Mouse (Mus musculus) right cerebral cortex, postnatal 25 days (tissue): ENCODE measurements around the gene Trim69.
"Not testable (repeated sequence)": the region's sequence is repeated elsewhere in the genome, so short reads cannot be mapped to it uniquely, and the experiment has no call there.

Source experiments
- DNase-seq: peaks from one replicate; pipeline ENCODE4 v3.0.0; 2022

The Trim69 gene

DNA sequence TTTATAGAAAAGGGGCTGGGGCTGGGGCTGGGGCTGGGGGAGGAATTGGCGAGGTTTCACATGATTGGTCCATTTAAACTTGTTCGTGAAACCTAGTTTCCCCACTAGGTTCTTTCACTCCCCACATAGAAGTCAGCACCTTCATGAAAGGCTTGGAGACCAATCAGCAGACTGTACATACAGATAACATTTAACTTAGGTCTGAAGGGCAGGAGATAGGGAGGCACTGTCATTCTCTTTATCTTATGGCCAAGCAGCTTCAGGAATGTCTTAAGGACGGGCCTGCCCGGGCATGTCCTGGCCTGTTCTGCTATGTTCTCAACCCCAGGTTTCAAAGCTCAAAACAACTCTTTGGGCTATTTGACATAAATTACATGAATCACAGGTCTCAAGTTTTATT is 56.6 kb downstream of the Trim69 start:
- DNase-seq, result not testable (repeated sequence)

DNA sequence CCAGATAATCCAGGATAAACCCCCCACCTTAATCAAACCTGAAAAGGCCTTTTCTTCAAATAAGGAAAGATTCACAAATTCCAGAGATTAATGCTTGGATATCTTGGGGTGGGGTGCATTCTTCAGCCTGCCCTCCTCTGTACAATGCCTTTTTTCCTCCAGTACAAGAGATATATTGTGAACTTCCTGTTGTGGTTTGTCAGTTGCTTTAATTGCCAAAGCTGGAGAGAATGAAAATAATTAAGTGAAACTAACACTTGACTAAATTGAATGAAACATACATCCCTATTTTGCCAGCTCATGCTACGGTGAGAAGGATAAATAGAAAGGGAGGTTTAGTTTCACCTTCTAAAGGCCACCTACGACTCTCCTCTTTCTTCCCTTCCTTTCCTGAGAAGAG is 57.7 kb downstream of the Trim69 start:
- DNase-seq, result no peak

DNA sequence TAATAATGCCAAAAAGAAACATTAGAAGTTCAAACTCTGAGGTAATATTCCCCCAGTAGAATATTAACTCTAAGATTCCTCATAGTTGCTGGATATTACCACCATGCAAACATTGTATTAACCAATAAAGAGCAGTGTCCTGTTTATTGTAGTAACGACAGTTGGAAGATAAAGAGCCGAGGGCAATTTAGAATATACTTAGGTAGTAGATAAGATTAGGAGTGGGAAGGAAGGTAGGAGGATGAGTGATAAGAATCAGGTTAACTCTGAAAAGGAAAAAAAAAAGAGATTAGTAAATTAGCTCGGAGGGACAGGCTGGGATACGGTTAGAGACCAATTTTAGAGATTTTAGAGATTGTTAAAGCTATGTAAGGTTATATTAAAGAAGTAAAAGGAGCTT is 60.9 kb downstream of the Trim69 start:
- no peak for DNase-seq

DNA sequence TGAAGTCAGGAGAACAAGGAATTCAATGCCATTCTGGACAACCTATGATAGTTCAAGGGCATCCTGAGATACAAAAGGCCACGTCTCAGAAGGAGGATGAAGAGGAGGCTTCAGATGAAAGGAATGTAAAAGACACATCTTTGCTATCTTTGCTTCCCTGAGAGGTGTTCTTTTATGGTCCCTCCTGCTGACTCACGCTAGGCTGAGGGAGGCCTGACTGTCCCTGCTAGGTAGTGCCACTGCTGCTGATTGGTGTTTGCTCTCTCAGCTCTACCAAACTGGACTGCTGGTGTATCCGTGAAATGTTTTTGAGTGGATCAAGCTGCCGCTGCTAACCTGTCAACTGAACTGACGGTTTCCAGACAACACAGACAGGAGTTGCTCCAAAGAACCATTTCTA is 61.3 kb downstream of the Trim69 start:
- no peak for DNase-seq

DNA sequence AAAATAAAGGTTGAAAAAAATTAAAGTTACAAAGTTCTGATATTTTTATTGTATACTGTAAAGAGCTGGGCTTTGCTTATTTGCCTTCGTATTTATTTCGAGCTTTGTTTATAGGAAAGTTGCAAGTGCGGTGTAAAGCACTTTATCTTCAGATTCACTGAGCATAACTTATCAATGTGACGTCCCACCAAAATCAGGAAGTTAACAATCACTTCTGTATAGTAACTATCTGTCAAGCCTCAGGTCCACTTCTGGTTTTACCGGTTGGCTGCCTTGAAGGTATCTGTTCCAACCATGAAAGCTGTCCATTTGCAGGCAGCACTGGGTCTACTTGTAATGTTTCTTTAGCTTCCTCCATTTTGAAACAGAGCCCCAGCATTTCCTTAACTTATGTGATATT is 61.8 kb downstream of the Trim69 start:
- no peak for DNase-seq

DNA sequence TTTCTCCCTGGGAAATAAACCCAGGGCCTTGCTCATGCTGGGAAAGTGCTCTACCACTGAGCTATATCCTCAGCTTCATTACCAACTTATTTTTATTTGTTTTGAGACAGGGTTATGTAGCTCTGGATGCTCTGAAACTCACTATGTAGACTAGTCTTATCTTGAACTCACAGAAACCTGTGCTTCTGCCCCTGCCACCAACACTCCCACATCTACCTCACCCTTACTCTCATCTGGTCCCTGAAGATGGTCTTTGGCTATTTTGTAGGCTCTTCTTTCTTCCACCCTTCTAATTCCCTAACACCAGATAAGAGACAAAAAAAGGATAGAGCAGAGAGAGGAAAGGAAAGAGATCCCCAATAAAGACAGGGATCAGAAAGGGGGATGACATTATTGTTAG is 63.2 kb downstream of the Trim69 start:
- DNase-seq, result no peak
